Mouse (Mus musculus) cerebellum, adult (tissue): ENCODE measurements around the gene Oaz1.
A peak's percentile ranks its signal among the peaks of the same experiment; 100 is the strongest.

Experiments
- ATAC-seq: cut with Nextera tagmentation; 2 replicates; pipeline ENCODE4 v1.9.2; 2017; ENCODE audit warnings: mild to moderate bottlenecking, moderate library complexity, mixed read lengths; ENCODE audit not compliant: insufficient number of reproducible peaks, low FRiP score, low TSS enrichment

Oaz1 gene

GRCm38 (mm10) chr10:80826151-80827062, at the start of gene Oaz1:
Gene Oaz1, plus strand, starts transcription at chr10:80826656.
- ATAC-seq, result peak; percentile 95

DNA sequence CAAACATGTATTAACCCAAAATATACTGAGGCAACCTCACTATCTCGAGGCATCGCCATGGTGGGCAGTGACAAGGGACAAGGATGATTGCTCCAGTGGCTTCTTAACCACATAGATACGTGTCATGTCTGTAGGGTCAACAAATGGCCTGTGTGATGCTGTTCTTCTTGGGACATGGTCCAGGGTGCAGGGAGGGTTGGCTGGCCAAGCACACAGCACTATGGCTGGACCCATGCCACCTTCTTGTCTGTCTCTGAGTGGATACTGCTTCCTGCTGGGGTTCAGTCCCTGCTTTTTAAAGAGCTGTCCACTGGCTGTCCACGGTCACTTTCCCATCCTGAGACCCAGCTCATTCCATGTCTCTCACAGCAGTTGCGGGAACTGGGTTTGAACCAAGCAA, 49.3 kb upstream of the Oaz1 start:
- no peak for ATAC-seq

DNA sequence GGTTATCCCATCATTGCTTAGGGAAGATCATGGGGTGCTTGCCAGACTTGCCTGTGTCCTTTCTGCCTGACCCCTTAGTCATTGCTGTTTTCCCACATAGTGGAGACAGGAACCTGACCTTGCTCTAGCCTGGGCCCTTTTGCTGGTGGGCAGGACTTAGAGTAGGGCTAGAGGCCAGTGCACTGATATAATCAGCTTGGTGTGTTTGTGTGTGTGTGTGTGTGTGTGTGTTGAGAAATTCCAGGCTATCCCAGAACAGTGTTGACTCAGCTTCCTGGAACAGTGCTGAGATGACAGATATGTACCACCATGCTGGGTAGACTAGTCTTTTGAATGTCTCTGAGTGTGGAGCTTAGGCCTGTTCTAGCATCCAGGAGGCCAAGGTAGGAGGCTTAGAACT, 46.9 kb upstream of the Oaz1 start:
- no peak for ATAC-seq

GRCm38 (mm10) chr10:80784302-80784701, 42.2 kb upstream of the Oaz1 start:
- ATAC-seq, result no peak

- no peak for ATAC-seq
Observed at GRCm38 (mm10) chr10:80784871-80785270, 41.6 kb upstream of the Oaz1 start.

DNA sequence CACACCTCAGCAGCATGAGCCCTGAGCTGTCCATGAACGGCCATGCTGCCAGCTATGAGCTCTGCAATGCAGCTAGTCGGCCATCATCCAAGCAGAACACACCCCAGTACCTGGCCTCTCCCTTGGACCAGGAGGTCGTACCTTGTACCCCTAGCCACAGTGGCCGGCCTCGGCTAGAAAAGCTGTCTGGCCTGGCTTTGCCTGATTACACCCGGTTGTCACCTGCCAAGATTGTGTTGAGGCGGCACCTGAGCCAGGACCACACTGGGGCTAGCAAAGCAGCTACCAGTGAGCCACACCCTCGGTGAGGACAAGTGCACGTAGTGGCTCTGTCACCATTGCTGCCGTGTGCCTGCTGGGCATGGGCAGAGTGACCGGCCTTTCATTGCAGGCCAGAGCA, 40.5 kb upstream of the Oaz1 start:
- ATAC-seq, result no peak

DNA sequence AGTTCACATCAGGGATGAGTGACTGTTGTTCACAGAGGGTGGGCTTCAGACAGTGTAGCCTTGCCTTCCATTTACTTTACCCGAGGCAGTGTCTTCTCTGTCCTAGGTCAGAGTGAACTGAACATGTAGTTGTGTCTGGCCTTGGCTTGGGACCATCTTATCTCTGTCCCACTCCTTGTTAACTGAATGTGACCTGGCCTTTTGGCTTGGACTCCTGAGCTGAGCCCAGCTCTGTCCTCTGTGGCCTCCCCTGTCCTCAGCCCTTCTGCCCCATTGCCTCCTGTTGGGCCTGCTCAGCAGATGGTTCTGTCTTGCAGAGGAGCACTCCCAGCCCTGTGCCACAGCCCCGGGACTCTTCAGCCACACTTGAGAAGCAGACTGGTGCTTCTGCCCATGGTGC, 38.9 kb upstream of the Oaz1 start:
- ATAC-seq, result no peak

- ATAC-seq, result no peak
Observed at GRCm38 (mm10) chr10:80790761-80791404, 35.6 kb upstream of the Oaz1 start.

GRCm38 (mm10) chr10:80791476-80792174, 34.8 kb upstream of the Oaz1 start:
- ATAC-seq, result no peak; the same call in 1 of the 2 replicates

- peak; percentile 68; the same call in 1 of the 2 replicates for ATAC-seq
Observed at GRCm38 (mm10) chr10:80792175-80793032, 34.1 kb upstream of the Oaz1 start.

DNA sequence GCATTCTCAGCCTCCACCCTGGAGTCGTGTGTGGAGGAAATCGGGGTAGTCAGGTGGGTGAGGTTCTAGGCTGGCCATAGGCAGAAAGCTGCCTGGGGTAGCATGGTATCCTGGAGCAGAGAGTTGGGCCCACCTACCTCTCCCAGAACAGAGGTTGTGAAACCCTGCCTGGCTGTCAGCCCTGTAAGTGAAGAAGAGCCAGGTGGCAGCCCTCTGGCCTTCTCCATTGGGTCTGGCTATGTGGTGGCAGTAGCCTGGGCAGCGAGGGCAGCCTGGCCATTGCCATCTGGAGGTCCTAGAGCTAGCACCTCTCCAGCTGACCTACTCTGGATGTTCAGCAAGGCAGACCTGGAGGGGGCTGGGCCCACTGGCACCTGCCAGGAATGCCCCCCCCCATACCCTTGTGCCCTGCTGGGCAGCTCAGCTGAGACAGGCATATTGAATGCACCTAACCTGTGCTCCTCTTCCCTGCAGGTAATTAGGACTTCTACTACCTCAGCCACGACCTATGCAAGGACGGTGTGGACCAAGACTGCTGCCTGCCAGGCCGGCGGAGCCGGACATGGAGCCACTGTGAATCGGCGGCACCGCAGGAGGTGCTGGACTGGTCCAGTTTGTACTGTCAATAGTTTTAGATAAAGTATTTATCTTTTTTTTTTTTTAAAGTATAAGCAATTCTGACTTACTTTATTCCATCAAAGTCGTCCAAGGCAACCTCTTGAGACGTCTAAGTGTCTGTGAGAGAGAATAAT, 33.2 kb upstream of the Oaz1 start:
- ATAC-seq, result peak; percentile 16; the same call in 1 of the 2 replicates

GRCm38 (mm10) chr10:80793803-80794202, 32.7 kb upstream of the Oaz1 start:
- no peak for ATAC-seq

DNA sequence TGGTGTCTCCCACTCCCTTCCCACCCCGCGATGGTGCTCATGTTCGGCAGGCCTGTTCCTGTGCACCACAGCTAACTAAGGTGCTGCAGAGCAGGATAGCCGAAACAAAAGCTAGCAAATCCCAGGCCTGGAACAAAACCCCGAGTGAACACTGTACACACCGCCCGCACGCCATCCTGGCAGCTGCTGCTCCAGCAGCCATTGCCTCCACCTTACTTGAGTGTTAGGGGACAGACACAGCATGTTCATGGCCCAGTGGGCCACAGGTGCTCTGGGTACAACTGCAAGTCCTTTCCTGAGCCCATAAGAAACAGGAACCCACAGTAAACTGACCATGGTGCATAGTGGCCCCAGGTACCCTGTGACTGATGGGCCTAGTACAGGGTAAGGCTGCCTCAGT, 31.7 kb upstream of the Oaz1 start:
- no peak for ATAC-seq

DNA sequence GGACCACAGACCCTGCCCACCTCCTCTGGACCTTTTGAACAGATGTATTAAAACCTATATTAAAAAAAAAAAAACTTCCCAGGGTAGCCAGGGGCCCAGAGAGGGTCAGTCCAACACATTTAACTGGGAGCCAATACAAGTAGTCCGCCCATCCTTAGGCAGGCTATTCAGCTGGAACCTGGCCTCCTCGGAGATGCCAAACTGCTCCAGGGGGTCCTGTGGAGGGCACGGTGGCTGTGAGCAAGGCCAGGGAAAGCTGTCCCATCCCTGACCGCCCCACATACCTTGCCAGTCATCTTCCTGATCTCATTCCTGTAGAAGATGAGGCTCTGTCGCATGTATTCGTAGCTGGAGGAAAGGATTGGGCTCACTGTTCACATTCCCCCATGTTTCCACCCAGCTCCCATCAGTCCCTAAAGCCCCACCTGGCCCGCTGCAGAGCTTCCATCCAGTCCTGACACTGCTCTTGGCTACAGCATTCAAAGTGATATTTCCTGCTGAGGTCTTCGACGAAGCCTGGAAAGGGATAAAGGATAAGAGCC, 30.1 kb upstream of the Oaz1 start:
- no peak for ATAC-seq

GRCm38 (mm10) chr10:80797186-80798149, 29.0 kb upstream of the Oaz1 start:
- peak; percentile 28; the same call in 1 of the 2 replicates for ATAC-seq

GRCm38 (mm10) chr10:80798150-80799006, 28.1 kb upstream of the Oaz1 start, which contains the start of the genes Sf3a2 and Plekhj1:
Gene Sf3a2, plus strand, starts transcription at chr10:80798198.
Gene Plekhj1, minus strand, starts transcription at chr10:80798626.
- ATAC-seq, result peak; percentile 72

DNA sequence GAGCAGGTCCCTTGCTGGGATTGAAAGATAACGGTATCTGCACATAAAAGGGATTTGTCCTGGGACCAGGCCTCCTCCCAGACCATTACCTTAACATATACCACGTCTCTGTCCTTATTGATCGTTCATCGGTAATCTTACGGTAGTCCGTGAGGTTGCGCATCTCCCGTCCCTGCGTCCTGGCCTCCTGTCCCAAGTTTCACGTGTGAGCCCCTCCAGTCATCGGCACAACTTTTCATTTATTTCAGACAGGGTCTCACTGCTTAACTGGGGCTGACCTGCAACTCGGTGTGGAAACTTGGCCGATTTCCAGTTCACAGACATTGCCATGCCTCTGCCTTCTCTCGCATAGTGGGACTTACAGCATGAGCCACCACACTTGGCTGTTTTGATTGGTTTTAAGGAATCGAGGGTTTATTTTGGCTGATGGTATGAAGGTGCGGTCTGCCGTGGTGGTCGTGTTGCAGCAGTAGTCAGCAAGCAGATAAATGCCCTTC, 27.3 kb upstream of the Oaz1 start:
- ATAC-seq, result no peak
